Mouse (Mus musculus) midbrain, postnatal 0 days (tissue): ENCODE data around the gene Casd1. TPM values are rescaled to one million over a fixed set of nuclear protein-coding genes. Genes with fewer than 3 reads are reported as not detected.

Experiments
- ATAC-seq: fragments of 200-750 bp; cut with Nextera tagmentation; 2 replicates; pipeline ENCODE4 v1.8.0; 2017; ENCODE audit warnings: moderate number of reproducible peaks, mild to moderate bottlenecking, moderate TSS enrichment, moderate library complexity; ENCODE audit not compliant: low FRiP score
- DNase-seq: peaks from one replicate; pipeline ENCODE4 v3.0.0-alpha.2; 2015; ENCODE audit warnings: low spot score
- H3K27ac ChIP-seq: fragments of 300-500 bp; sonication (generic); 2 replicates; pipeline ENCODE4 v1.5.1; 2014; ENCODE audit warnings: low read depth, mild to moderate bottlenecking, low read length, mixed read lengths
- H3K27me3 ChIP-seq: fragments of 300-500 bp; sonication (generic); 2 replicates; pipeline ENCODE4 v1.6.1; 2014; ENCODE audit warnings: low read length, control low read depth, mixed read lengths; ENCODE audit not compliant: insufficient read depth
- H3K36me3 ChIP-seq: fragments of 300-500 bp; sonication (generic); 2 replicates; pipeline ENCODE4 v1.6.1; 2014; ENCODE audit warnings: low read length, control low read depth, mixed read lengths; ENCODE audit not compliant: insufficient read depth
- H3K4me1 ChIP-seq: fragments of 300-500 bp; sonication (generic); 2 replicates; pipeline ENCODE4 v1.6.1; 2014; ENCODE audit warnings: mild to moderate bottlenecking, control low read depth, antibody characterized with exemption, low read length, mixed read lengths; ENCODE audit not compliant: insufficient read depth
- H3K4me2 ChIP-seq: fragments of 300-500 bp; sonication (generic); 2 replicates; pipeline ENCODE4 v1.6.1; 2014; ENCODE audit warnings: low read depth, mild to moderate bottlenecking, low read length, mixed read lengths; ENCODE audit not compliant: poor library complexity, severe bottlenecking
- H3K4me3 ChIP-seq: fragments of 300-500 bp; sonication (generic); 2 replicates; pipeline ENCODE4 v1.5.1; 2014; ENCODE audit warnings: low read depth, mild to moderate bottlenecking, low read length, moderate library complexity
- H3K9ac ChIP-seq: fragments of 300-500 bp; sonication (generic); replicated peaks from 2 replicates; pipeline ENCODE4 v1.6.1; 2014; ENCODE audit warnings: mild to moderate bottlenecking, low read length, moderate library complexity, mixed read lengths; ENCODE audit not compliant: poor library complexity, severe bottlenecking
- H3K9me3 ChIP-seq: fragments of 300-500 bp; sonication (generic); 2 replicates; pipeline ENCODE4 v1.6.1; 2016; ENCODE audit warnings: low read length, control low read depth
- CTCF ChIP-seq: IDR thresholded peaks from 2 replicates; pipeline ENCODE4 v1.5.1; 2016; ENCODE audit warnings: antibody characterized with exemption, mild to moderate bottlenecking
- WGBS: fragments of 180-500 bp; shearing (Covaris S2); extraction: QIAGEN DNeasy Blood & Tissue Kit; methylation state at CpG from one replicate; pipeline ENCODE4 v1.1.7; 2014; 5-methylcytosine and 5-hydroxymethylcytosine counted together
- polyA plus RNA-seq: library from polyadenylated mRNA; unstranded; fragments of >200 nt; fragmentation: Nextera tagmentation; extraction: Ambion mirVana; gene quantifications from 2 replicates; pipeline ENCODE4 v1.2.1, GENCODE M21; 2015
- total RNA-seq: library from RNA; depleted of rRNA; stranded (reverse); fragments of >200 nt; gene quantifications from 2 replicates; pipeline ENCODE4 v1.2.3, GENCODE M21; 2014

Gene Casd1
- total and polyA plus RNA-seq, 2 experiments from 2014 or later: 44.7 to 93.6 TPM

GRCm38 (mm10) chr6:4562401-4562800 lies 38.2 kb upstream of the Casd1 start:
- H3K4me3 ChIP-seq: no peak overlapping the region
- no peak overlapping the region for H3K27ac ChIP-seq
- no peak overlapping the region for H3K4me2 ChIP-seq
- H3K9me3 ChIP-seq: no peaks in the 10 kb centered on the region
- no peaks in the 10 kb centered on the region for H3K36me3 ChIP-seq
- ATAC-seq (no peak), DNase-seq (no peak)
- 76% methylated on average over 1 of the region's 1 CpGs for WGBS
- no peaks in the 10 kb centered on the region for H3K4me1 ChIP-seq
- no peaks in the 10 kb centered on the region for H3K27me3 ChIP-seq
- H3K9ac ChIP-seq: no peak overlapping the region
- no peak for TF ChIP-seq CTCF

GRCm38 (mm10) chr6:4563477-4563876 lies 37.2 kb upstream of the Casd1 start:
- Histone ChIP-seq H3K27me3 (no peaks in the 10 kb centered on the region), H3K9ac (no peak overlapping the region), H3K36me3 (no peaks in the 10 kb centered on the region), H3K4me2 (no peak overlapping the region), H3K9me3 (no peaks in the 10 kb centered on the region), H3K27ac (no peak overlapping the region), H3K4me3 (no peak overlapping the region), H3K4me1 (no peaks in the 10 kb centered on the region)
- no peak for DNase-seq
- no peak for ATAC-seq
- WGBS: 85% methylated on average over 5 of the region's 5 CpGs
- TF ChIP-seq CTCF: no peak

GRCm38 (mm10) chr6:4570412-4570811 lies 30.2 kb upstream of the Casd1 start:
- Histone ChIP-seq H3K27me3 (no peaks in the 10 kb centered on the region), H3K27ac (no peak overlapping the region), H3K4me3 (no peak overlapping the region), H3K9me3 (no peaks in the 10 kb centered on the region), H3K36me3 (no peaks in the 10 kb centered on the region), H3K9ac (no peak overlapping the region), H3K4me1 (no peaks in the 10 kb centered on the region), H3K4me2 (no peak overlapping the region)
- whole genome bisulfite sequencing: 87% methylated on average over 4 of the region's 4 CpGs
- DNase-seq: no peak
- TF ChIP-seq CTCF: no peak
- ATAC-seq: no peak

DNA sequence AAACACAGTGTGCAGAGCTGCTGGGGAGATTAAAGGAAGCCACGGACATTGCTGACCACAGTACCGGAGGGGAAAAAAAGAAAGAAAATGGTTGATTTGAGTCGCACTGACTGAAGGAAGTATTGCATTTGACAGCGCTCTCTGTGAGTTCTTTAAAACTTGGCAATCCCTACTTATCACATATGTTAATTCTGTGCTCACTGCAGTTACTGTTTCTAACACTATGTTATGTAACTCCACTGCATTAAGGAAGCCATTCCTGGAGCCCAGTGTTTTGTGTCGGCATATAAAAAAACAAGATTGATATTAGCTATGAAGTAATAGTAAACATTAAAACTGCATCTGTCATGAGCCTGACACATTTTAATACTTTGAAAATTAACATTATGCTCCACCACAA lies 22.9 kb upstream of the Casd1 start:
- Histone ChIP-seq H3K27me3 (no peaks in the 10 kb centered on the region), H3K27ac (no peak overlapping the region), H3K9ac (no peak overlapping the region), H3K9me3 (no peaks in the 10 kb centered on the region), H3K36me3 (no peaks in the 10 kb centered on the region), H3K4me2 (no peak overlapping the region), H3K4me1 (no peaks in the 10 kb centered on the region), H3K4me3 (no peak overlapping the region)
- 68% methylated on average over 5 of the region's 5 CpGs for WGBS
- no peak for ATAC-seq
- no peak for DNase-seq
- no peak for TF ChIP-seq CTCF

- Histone ChIP-seq H3K4me1 (no peaks in the 10 kb centered on the region), H3K36me3 (no peaks in the 10 kb centered on the region), H3K9ac (no peak overlapping the region), H3K27ac (no peak overlapping the region), H3K9me3 (no peaks in the 10 kb centered on the region), H3K27me3 (no peaks in the 10 kb centered on the region), H3K4me3 (no peak overlapping the region), H3K4me2 (no peak overlapping the region)
- ATAC-seq: no peak
- WGBS: 89% methylated on average over 6 of the region's 6 CpGs
- no peak for TF ChIP-seq CTCF
- no peak for DNase-seq
Observed at GRCm38 (mm10) chr6:4578343-4578742, 22.3 kb upstream of the Casd1 start.

- Histone ChIP-seq H3K27ac (no peak overlapping the region), H3K4me2 (no peak overlapping the region), H3K36me3 (no peaks in the 10 kb centered on the region), H3K4me1 (no peaks in the 10 kb centered on the region), H3K27me3 (no peaks in the 10 kb centered on the region), H3K9ac (no peak overlapping the region), H3K9me3 (no peaks in the 10 kb centered on the region), H3K4me3 (no peak overlapping the region)
- ATAC-seq (no peak), DNase-seq (no peak)
- WGBS: 73% methylated on average over 5 of the region's 5 CpGs
- no peak for TF ChIP-seq CTCF
Observed at GRCm38 (mm10) chr6:4579620-4580019, 21.0 kb upstream of the Casd1 start.
